Mouse (Mus musculus): ENCODE measurements around the gene Arhgap8. TPM values are rescaled to one million over a fixed set of nuclear protein-coding genes. Genes with fewer than 3 reads are reported as not detected.

The Arhgap8 gene
- polyA plus RNA-seq, 1 experiment from 2014 or later = 1.1 TPM

DNA sequence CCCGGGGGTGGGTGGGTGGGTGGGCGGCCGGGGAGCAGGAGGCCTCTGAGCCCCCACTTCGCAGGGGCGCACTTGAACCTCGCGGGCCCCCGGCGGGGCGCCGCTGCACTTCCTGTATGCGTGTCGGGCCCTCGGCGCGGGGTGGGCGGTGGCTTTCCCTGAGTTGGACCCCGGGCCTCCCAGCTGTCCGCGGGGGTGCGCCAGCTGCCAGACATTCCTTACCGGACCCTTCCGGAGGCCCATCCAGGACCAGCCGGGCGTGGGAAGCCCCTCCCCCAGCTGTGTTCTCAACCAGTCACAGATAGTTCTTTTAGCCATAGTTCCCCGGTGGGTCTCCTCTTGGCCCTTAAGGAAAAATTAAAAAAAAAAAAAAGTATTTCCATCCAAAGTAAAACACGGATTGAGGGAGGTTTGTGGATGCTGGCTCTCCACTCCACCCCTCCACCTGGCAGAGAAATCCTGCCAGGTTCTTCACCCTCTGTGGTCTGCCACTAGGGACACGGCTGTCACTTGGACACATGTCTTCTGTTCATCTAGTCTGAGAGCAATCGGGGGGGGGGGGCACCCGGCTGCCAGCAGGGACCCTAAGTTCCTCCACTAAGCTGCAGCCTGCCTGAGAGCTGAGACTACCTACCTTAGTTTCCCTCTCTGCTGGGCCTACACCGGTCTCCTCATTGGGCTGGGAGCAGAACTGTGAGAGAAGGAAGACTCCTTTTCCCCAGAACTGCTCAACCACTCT is 38.2 kb upstream of the Arhgap8 start:
- peak; percentile 37; the same call in 1 of the 2 replicates for ATAC-seq (ENCODE audit: low FRiP score)
- no peak overlapping the region for H3K27ac ChIP-seq
- H3K4me3 ChIP-seq (replicated peaks) = peak overlapping the region; percentile 50
- no peaks in the 10 kb centered on the region for H3K36me3 ChIP-seq (replicated peaks)
- H3K9me3 ChIP-seq = no peaks in the 10 kb centered on the region
- WGBS = 2% methylated on average over 21 of the region's 31 CpGs
- peak overlapping the region; percentile 82 for H3K4me2 ChIP-seq
- peaks cover 42% of the 10 kb centered on the region for H3K27me3 ChIP-seq
- peaks cover 17% of the 10 kb centered on the region for H3K4me1 ChIP-seq
- H3K9ac ChIP-seq = peak overlapping the region; percentile 53

DNA sequence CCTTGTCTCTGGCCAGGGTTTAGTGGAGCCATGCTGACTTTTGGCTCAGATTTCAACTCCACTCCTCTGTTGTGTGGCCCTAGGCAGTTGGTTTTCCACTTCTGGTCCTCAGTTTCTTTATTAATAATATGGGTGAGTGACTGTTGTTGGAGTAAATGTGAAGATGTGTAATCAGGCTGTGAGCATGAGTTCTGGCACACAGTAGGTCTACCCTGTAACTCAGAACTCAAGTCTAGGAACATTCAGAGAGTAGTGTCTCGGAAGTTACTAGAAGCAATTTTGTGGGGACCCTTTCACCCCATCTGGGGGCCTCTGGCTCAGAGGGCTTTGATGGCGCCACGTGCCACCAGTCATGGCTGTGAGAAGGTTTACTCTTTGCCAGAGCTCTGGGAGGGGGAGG is 37.6 kb upstream of the Arhgap8 start:
- H3K4me2 ChIP-seq = peak overlapping the region; percentile 82
- no peak overlapping the region for H3K9ac ChIP-seq
- H3K27ac ChIP-seq = no peak overlapping the region
- no peak for ATAC-seq (ENCODE audit: low FRiP score)
- no peaks in the 10 kb centered on the region for H3K36me3 ChIP-seq (replicated peaks)
- H3K4me3 ChIP-seq (replicated peaks) = no peak overlapping the region
- 72% methylated on average over 3 of the region's 3 CpGs for WGBS
- peaks cover 17% of the 10 kb centered on the region for H3K4me1 ChIP-seq
- H3K9me3 ChIP-seq = no peaks in the 10 kb centered on the region
- peaks cover 42% of the 10 kb centered on the region for H3K27me3 ChIP-seq

DNA sequence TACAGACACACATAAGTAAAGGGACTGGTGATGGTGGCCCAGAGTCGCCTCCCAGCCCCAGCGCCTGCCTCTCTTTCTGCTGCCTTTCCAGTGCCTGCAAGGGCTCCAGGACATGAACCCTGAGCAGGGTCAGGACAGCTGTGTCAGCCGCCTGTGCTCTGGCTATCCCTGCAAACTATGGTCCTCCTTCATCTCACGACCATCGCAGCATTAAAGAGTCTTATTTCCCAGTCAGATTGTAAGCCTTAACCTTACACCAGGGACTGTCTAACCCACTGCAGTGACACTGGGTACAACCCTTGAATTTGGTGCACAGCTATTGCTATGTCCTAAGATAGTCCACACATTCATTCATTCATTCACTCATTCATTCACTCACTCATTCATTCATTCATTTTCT is 37.0 kb upstream of the Arhgap8 start:
- 79% methylated on average over 5 of the region's 5 CpGs for WGBS
- H3K4me2 ChIP-seq = no peak overlapping the region
- no peak for ATAC-seq (ENCODE audit: low FRiP score)
- no peak overlapping the region for H3K27ac ChIP-seq
- no peaks in the 10 kb centered on the region for H3K36me3 ChIP-seq (replicated peaks)
- H3K4me3 ChIP-seq (replicated peaks) = no peak overlapping the region
- H3K9ac ChIP-seq = no peak overlapping the region
- no peaks in the 10 kb centered on the region for H3K9me3 ChIP-seq
- peaks cover 42% of the 10 kb centered on the region for H3K27me3 ChIP-seq
- H3K4me1 ChIP-seq = peaks cover 17% of the 10 kb centered on the region

DNA sequence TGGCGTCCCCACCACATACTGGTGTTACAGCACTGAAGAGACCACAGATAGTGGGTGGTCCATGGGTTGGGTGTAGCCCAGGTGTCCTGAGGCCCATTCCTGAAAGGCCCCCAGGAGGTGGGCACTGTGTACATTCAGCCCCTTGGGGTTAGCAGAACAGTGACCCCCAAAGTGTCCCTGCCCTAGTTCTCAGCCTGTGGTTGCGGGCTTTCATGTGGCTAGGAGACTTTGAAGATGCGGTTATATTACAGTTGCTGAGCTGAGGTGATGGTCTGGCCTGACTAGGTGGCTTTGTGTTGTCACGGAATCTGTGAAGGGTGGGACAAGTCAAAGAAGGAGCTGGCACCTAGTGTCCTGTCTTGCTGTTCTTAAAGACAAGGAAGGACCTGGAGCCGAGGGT is 35.3 kb upstream of the Arhgap8 start:
- 59% methylated on average over 5 of the region's 5 CpGs for WGBS
- H3K4me3 ChIP-seq (replicated peaks) = no peak overlapping the region
- H3K27me3 ChIP-seq = peaks cover 42% of the 10 kb centered on the region
- no peak for ATAC-seq (ENCODE audit: low FRiP score)
- H3K4me2 ChIP-seq = no peak overlapping the region
- H3K4me1 ChIP-seq = peaks cover 17% of the 10 kb centered on the region
- no peak overlapping the region for H3K27ac ChIP-seq
- H3K9me3 ChIP-seq = no peaks in the 10 kb centered on the region
- no peak overlapping the region for H3K9ac ChIP-seq
- H3K36me3 ChIP-seq (replicated peaks) = no peaks in the 10 kb centered on the region

DNA sequence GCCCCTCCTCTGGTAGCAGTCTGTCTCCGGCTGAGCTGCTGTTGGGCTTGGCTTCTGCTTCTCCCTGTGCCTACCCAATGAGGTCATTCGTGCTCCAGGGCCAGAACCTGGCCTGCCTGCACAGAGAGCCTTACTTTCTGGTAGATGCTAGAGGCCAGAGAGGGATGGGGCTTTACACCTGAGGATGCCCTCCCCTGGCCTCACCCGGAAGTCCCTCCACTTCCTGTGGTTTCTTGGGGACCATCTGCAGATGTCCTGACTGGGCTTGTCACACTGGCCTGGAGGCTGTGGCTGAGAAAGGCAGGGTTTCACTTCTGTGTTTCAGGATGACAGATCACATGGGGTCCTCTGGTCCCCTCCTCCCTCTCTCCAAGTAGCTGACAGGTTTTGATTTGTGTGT is 34.4 kb upstream of the Arhgap8 start:
- Histone ChIP-seq H3K27ac (no peak overlapping the region), H3K4me2 (no peak overlapping the region), H3K27me3 (peaks cover 35% of the 10 kb centered on the region), H3K9me3 (no peaks in the 10 kb centered on the region), H3K4me3 (replicated peaks) (no peak overlapping the region), H3K4me1 (peaks cover 16% of the 10 kb centered on the region), H3K36me3 (replicated peaks) (no peaks in the 10 kb centered on the region), H3K9ac (no peak overlapping the region)
- WGBS = 67% methylated on average over 3 of the region's 3 CpGs
- no peak for ATAC-seq (ENCODE audit: low FRiP score)

DNA sequence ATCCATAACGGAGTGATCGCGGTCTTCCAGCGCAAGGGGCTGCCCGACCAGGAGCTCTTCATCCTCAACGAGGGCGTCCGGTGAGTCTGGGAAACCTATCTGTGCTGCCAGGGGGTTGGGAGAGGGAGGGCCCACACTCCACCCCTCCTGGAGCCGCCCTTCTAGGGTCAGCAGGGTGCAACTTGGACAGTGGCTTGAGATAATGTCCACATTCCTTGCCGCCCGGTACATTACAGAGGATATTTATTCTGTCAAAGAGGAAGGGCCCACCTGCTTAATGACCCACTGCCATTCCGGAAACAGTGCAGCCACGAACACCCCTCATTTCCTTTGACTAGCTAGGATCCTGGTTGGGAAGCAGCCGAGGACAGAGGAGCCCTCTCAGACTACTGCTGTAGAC is 31.9 kb upstream of the Arhgap8 start:
- Histone ChIP-seq H3K4me2 (no peak overlapping the region), H3K9ac (no peak overlapping the region), H3K27ac (no peak overlapping the region), H3K36me3 (replicated peaks) (no peaks in the 10 kb centered on the region), H3K4me1 (no peaks in the 10 kb centered on the region), H3K9me3 (no peaks in the 10 kb centered on the region), H3K4me3 (replicated peaks) (no peak overlapping the region), H3K27me3 (peaks cover 11% of the 10 kb centered on the region; the same call in 1 of the 2 replicates)
- 76% methylated on average over 14 of the region's 14 CpGs for WGBS
- ATAC-seq (ENCODE audit: low FRiP score) = no peak

DNA sequence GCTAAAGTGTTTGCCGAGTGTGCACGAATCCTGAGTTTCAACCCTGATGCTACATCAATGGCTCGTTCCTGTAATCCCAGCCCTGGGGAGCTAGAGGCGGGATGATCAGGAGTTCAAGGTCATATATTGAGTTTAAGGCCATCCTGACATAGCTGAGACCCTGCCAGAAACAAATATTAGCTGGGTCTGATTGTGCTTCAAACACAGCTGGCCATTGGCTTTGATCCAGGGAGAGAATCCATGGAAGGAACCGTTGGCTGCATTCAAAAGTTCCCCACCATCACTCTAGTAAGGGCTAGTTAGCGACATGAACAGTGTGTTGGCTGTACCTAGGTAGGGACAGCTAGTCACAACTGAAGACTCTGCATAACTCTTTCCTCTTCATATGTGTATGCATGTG is 30.5 kb upstream of the Arhgap8 start:
- no peaks in the 10 kb centered on the region for H3K4me1 ChIP-seq
- H3K27ac ChIP-seq = no peak overlapping the region
- no peak overlapping the region for H3K4me3 ChIP-seq (replicated peaks)
- ATAC-seq (ENCODE audit: low FRiP score) = no peak
- no peaks in the 10 kb centered on the region for H3K27me3 ChIP-seq
- WGBS = 87% methylated on average over 6 of the region's 6 CpGs
- H3K9ac ChIP-seq = no peak overlapping the region
- no peak overlapping the region for H3K4me2 ChIP-seq
- H3K36me3 ChIP-seq (replicated peaks) = no peaks in the 10 kb centered on the region
- H3K9me3 ChIP-seq = no peaks in the 10 kb centered on the region

DNA sequence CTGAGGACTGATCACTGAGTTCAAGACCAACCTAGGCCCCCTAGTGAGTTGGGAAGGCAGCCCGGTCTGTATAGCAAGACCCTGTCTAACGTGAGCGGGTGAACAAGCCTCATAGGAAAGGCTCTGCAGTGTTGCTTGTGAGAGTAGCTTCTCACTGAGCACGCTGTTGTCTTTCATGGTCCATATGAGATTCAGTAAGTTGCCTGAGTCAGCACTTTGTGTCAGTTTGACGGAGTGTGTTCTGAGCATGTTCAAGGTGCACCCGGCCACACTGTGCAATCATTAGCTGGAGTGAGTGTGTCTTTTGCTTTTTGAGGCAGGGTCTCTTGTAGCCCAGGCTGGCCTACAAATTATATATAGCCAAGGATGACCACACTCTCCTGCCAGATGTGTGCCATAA is 28.3 kb upstream of the Arhgap8 start:
- Histone ChIP-seq H3K9ac (no peak overlapping the region), H3K4me3 (replicated peaks) (no peak overlapping the region), H3K36me3 (replicated peaks) (no peaks in the 10 kb centered on the region), H3K27ac (no peak overlapping the region), H3K27me3 (no peaks in the 10 kb centered on the region), H3K4me2 (no peak overlapping the region), H3K4me1 (no peaks in the 10 kb centered on the region), H3K9me3 (no peaks in the 10 kb centered on the region)
- no peak for ATAC-seq (ENCODE audit: low FRiP score)
- WGBS = 96% methylated on average over 6 of the region's 6 CpGs

DNA sequence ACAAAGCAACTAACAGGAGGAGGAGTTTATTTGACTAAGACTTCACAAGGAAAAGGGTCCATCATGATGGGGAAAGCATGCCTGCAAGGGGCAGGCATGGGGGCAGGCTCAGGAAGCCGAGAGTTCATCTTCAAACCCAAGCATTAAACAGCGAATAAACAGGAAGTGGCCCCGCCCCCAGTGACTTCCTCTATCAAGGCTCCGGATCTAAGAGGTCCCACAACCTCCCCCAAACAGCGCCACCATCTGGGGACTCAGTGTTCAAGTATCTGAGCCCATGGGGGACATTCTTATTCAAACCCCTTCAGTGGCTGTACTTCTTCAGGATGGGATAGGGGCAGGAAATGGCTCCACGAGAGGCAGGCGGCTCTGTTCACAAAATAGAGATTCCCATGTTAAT is 27.2 kb upstream of the Arhgap8 start:
- no peaks in the 10 kb centered on the region for H3K36me3 ChIP-seq (replicated peaks)
- no peaks in the 10 kb centered on the region for H3K4me1 ChIP-seq
- no peak overlapping the region for H3K27ac ChIP-seq
- no peak for ATAC-seq (ENCODE audit: low FRiP score)
- no peaks in the 10 kb centered on the region for H3K27me3 ChIP-seq
- no peaks in the 10 kb centered on the region for H3K9me3 ChIP-seq
- no peak overlapping the region for H3K4me3 ChIP-seq (replicated peaks)
- no peak overlapping the region for H3K9ac ChIP-seq
- H3K4me2 ChIP-seq = no peak overlapping the region
- 88% methylated on average over 7 of the region's 7 CpGs for WGBS

DNA sequence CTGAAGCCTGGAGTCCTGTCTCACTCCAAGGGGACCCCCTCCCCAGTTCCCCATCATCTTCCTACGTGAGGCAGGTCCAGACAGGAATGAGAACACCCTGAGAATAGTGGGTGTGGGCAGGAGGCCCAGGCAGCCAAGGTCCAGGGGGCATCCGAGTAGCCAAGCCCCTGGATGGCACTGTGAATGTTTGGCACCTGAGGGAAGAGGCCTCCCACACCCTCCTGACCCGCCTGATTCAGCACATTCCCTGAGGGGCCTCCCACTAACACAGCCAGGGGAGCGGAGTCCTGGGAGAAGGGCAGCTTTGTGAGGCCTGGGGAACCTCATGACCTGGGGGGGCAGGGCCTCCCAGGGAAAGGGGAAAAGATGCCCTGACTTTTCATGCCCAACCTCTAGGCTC is 23.8 kb upstream of the Arhgap8 start:
- no peak overlapping the region for H3K9ac ChIP-seq
- H3K4me3 ChIP-seq (replicated peaks) = no peak overlapping the region
- no peaks in the 10 kb centered on the region for H3K9me3 ChIP-seq
- no peak for ATAC-seq (ENCODE audit: low FRiP score)
- H3K4me2 ChIP-seq = no peak overlapping the region
- no peaks in the 10 kb centered on the region for H3K4me1 ChIP-seq
- H3K27me3 ChIP-seq = no peaks in the 10 kb centered on the region
- no peak overlapping the region for H3K27ac ChIP-seq
- 75% methylated on average over 4 of the region's 4 CpGs for WGBS
- no peaks in the 10 kb centered on the region for H3K36me3 ChIP-seq (replicated peaks)

DNA sequence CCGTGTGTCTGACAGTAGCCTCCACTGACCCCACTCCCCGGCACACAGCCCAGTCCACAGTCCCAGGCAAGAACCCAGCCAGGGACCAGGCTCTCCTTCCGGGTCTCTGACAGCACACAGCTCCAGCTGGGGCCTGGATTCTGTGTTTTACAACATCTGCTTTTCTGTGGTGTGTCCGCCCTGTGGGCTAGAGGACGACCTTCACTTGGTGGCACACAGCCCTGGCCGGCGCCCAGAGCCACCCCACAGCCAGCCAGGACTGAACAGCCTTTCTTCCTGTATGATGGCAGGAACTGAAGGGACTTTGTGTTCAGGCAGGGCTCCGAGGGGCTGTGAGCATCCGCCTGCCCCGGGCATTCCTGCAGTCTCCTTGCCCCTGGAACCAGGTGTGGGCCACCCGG is 22.2 kb upstream of the Arhgap8 start:
- Histone ChIP-seq H3K27ac (no peak overlapping the region), H3K4me3 (replicated peaks) (no peak overlapping the region), H3K9me3 (no peaks in the 10 kb centered on the region), H3K36me3 (replicated peaks) (no peaks in the 10 kb centered on the region), H3K4me1 (no peaks in the 10 kb centered on the region), H3K27me3 (no peaks in the 10 kb centered on the region), H3K9ac (no peak overlapping the region), H3K4me2 (no peak overlapping the region)
- WGBS = 79% methylated on average over 11 of the region's 11 CpGs
- no peak for ATAC-seq (ENCODE audit: low FRiP score)

DNA sequence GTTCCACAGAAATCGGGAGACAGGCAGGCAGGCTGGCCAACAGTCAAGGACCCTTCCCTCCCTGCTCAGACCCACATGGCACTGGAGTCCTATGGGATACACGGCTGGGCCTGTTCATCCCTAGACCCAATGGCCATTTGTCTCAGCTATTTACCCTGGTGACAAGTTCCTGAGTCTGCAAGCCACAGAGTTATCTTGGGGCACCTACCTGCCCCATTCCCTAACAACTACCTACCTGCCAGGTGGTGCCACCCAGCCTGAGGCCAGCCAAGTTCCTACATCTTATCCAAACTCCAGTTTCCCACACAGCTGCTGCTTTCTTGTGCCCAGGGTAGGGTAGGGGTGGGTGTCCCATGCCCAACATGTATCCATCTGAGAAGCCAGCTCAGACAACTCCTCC is 21.7 kb upstream of the Arhgap8 start:
- ATAC-seq (ENCODE audit: low FRiP score) = no peak
- Histone ChIP-seq H3K27me3 (no peaks in the 10 kb centered on the region), H3K36me3 (replicated peaks) (no peaks in the 10 kb centered on the region), H3K27ac (no peak overlapping the region), H3K9me3 (no peaks in the 10 kb centered on the region), H3K4me1 (no peaks in the 10 kb centered on the region), H3K9ac (no peak overlapping the region), H3K4me2 (no peak overlapping the region), H3K4me3 (replicated peaks) (no peak overlapping the region)
- 89% methylated on average over 2 of the region's 2 CpGs for WGBS

DNA sequence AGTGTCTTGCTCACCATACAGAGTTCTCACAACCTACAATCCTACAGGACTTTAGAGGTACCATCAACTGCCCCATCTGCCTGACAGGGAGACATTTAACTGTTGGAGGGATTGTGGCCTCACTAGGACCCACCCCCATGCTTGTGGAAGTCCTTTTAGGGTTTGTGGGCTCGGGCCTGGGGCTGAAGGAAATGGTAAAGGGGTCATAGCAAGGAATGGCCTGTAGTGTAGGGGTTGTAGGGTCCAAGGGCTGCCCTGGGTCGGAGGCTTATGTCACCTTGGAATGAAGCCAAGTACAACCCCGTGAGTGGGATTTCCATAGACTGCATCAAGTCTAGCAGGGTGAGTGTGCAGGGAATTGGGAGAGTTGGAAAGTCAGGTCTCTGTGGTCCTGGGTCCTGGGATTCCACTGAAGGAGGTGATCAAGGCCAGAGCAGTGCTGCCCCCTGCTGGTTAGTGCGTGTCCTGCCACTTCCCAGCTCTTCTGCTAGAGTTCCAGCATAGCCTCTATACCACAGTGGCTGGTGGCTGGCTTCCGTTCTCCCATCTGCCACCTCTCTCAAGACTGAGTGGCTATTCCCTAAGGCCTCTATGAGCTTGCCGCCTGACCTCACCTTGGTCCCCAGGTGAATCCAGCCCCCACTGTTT is 19.6 kb upstream of the Arhgap8 start:
- Histone ChIP-seq H3K4me3 (replicated peaks) (no peak overlapping the region), H3K27me3 (no peaks in the 10 kb centered on the region), H3K9ac (no peak overlapping the region), H3K36me3 (replicated peaks) (no peaks in the 10 kb centered on the region), H3K9me3 (no peaks in the 10 kb centered on the region), H3K27ac (no peak overlapping the region), H3K4me1 (no peaks in the 10 kb centered on the region; the same call in 1 of the 2 replicates), H3K4me2 (no peak overlapping the region)
- 46% methylated on average over 6 of the region's 6 CpGs for WGBS
- no peak for ATAC-seq (ENCODE audit: low FRiP score)
